Mouse (Mus musculus): ENCODE results near the gene Ncoa3.

- TF ChIP-seq CTCF (IDR thresholded peaks at IDR 0.05; ENCODE audit: low read depth, low read length) (no peak), EP300 (IDR thresholded peaks at IDR 0.05; ENCODE audit: insufficient read depth, low read depth, low read length) (no peak), POLR2A (IDR thresholded peaks at IDR 0.05; ENCODE audit: insufficient read depth, low read length) (no peak)
Measured at GRCm38 (mm10) chr2:166024079-166024478, 31.6 kb downstream of the Ncoa3 start.

Measured in ES-Bruce4 (cell line).